Mouse (Mus musculus): Measurements from ENCODE around the gene Rnf148.

Rnf148 gene

GRCm38 (mm10) chr6:23655036-23655435 lies at the start of gene Rnf148:
Gene Rnf148, minus strand, starts transcription at chr6:23655136.
- no peak for DNase-seq (ENCODE audit: low read depth, low spot score)

GRCm38 (mm10) chr6:23700879-23701278 lies 45.9 kb upstream of the Rnf148 start:
- no peak for DNase-seq (ENCODE audit: low read depth, low spot score)

- DNase-seq (ENCODE audit: low read depth, low spot score), result no peak
These were observed 23.2 kb upstream of the Rnf148 start for GRCm38 (mm10) chr6:23678172-23678571.

GRCm38 (mm10) chr6:23650205-23650604 lies 4.7 kb downstream of the Rnf148 start, which contains the start of gene Rnf133:
Gene Rnf133, minus strand, starts transcription at chr6:23650305.
- DNase-seq (ENCODE audit: low read depth, low spot score), result no peak

GRCm38 (mm10) chr6:23648732-23649131 lies 6.2 kb downstream of the Rnf148 start:
- DNase-seq (ENCODE audit: low read depth, low spot score), result no peak

- DNase-seq (ENCODE audit: low read depth, low spot score), result no peak
These were observed 7.2 kb downstream of the Rnf148 start for GRCm38 (mm10) chr6:23647627-23648247.

GRCm38 (mm10) chr6:23637081-23637480 lies 17.9 kb downstream of the Rnf148 start:
- DNase-seq (ENCODE audit: low read depth, low spot score), result no peak

- DNase-seq (ENCODE audit: low read depth, low spot score), result no peak
These were observed 19.7 kb downstream of the Rnf148 start for GRCm38 (mm10) chr6:23635208-23635607.

GRCm38 (mm10) chr6:23634016-23634415 lies 20.9 kb downstream of the Rnf148 start:
- DNase-seq (ENCODE audit: low read depth, low spot score), result no peak

- no peak for DNase-seq (ENCODE audit: low read depth, low spot score)
These were observed 24.5 kb downstream of the Rnf148 start for GRCm38 (mm10) chr6:23630465-23630864.
